Mouse (Mus musculus) CD4-positive, CD25-positive, alpha-beta regulatory T cell, adult 2 months (primary cell): Measurements from ENCODE around the gene Duox1.
A peak's percentile ranks its signal among the peaks of the same experiment; 100 is the strongest.

Experiments used
- DNase-seq: peaks from one replicate; pipeline ENCODE4 v3.0.0-alpha.2; 2012; ENCODE audit warnings: low read depth, low spot score

Duox1 gene

DNA sequence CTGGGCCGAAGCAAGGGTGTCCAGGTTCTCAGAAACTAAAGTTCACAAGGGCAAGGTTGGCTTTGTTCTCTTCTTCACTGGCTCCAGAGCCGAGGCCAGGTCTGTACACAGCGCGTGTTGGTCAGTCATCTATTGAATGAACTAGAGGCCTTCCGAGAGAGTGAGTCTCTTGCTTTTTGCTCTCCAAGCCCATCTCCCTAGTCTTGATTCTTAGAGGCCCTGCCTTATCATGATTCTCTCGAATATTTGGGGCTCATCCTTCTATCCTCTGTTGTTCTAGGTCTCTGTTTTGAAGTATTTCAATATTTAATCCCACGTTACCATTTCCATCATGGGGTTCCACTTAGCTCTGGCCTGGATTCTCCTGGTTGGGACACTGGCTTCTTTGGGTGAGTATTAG lies at the start of gene Duox1:
Gene Duox1, plus strand, starts transcription at position 301 of the 400 bp plus-strand sequence.
- no peak for DNase-seq

DNA sequence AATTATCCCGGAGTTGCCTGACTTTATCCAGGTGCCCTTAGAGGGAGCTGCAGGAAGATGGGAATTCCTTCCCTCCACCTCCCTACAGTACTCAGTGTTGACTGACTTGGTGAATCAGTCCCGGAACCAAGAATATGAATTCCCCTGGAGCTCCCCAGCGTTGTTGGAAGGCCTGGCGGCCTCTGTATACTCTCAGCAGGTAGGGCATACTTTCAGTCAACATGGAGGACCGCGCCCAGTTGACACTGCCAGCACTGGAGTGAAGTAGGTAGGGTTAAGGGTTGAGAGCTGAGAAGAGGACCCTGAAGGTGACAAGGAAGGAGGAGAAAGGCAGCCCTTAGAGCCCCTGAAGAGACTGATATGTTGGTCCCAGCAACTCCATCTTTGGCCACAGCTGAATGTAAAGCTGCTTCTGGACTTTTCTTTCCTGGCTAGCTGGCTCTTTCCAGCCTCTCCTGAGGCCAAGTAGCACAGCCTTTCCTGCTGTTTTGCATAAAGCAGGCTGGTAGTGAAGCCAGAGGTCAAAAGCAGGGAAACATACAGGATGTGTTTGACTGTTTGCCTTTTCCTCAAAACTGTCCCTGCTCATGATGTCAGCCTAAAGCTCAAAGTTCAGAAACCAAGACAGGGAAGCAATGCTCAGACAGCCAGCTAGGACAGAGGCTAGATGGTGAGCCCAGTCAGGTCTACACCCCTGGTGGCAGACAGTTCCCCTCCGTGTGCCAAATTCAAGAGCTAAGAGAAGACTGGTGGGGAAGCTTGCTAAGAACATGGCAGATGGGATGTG lies 48.9 kb upstream of the Duox1 start:
- no peak for DNase-seq

DNA sequence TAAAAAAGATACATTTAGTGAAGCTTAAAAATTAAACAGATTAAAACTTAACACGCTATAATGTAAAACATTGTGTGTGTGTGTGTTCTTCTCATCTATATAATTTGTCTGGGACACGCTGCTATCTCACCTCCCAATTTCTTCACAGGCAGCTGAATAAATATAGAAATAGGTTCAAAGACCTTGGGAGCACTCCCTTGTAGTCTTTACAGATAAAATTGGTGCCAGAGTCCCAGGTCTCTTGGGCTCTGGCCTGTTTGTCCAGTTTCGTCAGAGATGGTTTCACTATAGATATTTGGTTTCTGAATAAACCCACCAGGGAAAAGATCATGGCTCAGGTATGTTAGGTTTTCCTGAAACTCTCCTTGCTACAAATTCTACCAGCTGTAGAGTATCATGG lies 36.7 kb upstream of the Duox1 start:
- DNase-seq: no peak

DNA sequence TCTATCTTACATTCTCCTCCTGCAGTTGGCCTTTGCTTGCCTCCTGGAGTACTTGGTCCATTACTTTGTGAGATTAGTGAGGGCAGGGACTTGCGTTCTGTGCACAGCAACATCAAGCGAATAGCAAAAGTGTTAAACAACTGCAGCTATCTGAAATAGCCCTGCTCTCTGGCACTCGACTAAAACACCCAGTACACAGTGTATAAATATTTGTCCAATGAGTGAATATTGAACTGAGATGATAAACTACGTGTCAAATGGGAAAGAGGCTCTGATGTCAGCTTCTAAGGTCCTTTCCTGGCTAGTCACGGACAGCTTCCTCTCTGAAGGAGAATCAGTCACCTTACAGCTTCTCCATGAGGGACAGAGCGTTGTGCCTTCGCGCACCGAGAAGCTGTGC lies 31.4 kb upstream of the Duox1 start:
- DNase-seq: no peak

DNA sequence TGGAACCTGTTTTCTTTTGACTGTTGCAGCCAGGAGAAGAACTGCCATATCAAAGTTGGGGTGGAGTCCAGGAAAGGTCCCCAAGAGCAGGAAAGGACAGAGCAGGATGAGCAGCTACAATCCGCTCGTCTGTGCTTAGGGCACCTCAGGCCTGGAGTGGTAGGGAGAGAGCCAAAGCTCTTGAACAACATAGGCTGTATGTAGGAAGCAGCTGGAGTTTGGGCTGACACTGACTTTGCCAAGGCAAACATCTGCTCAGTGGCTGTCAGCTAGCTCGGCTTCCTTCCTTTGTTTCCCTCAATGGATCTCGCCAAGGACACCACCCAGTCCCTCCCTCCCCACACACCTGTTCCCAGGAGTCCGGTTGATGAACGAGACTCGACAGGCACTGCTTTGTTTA lies 29.3 kb upstream of the Duox1 start:
- DNase-seq: no peak

DNA sequence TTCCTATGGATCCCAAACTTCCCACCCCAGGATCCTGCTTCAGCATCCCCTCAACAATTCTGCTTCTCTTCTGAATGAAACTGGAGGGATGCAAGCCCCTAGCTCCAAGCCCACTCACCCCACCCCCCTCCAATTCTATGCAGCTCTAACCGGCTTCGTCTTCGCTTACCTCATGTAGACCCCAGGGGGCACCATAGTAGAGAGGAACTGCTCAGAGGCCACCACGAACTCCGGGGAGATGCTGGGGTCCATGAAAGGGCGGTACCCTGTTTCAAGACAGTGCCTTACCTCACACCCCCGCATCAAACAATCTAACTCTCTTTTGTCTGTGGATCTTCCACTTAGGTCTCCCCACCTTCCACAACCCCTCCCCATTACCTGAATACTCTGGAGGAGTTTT lies 20.6 kb upstream of the Duox1 start:
- DNase-seq: no peak

DNA sequence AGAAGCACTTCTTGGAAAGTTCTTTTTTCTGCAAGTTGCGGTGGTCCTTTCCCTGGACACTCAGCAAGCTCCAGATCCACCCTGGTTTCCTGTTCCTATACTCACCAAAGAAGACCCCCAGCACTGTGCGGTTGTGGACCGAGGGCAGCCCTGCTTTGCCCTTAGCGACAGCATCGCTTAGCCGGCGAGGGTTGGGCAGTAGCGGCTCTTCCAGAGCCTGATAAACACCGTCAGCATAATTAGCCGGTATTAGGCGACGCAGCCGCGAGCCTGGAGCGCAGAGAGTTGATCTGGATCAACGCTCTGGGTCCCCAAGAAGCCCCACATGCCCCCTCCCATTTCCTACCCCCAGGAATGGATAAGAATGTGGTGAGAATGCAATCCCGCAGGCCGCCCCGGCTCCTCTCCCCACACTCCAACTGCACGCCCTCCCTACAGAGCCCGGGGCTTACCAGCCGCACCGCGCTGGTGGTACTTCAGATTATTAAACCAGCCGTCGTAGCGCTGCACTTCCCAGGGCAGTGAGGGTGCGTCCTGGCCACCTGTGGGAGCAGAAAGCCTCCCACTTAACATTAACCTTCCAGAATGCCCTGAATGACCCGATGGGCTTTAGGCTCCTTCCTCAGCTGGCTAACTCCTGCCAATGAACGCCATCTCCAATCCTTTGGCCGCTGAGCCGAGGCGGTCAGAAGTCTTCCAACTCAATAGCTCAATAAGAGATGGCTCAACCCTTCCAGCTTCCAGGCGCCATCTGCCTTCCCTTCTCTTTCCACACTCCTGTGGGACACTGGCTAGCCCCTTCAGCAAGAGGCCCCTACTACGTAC lies 18.0 kb upstream of the Duox1 start:
- DNase-seq: no peak

DNA sequence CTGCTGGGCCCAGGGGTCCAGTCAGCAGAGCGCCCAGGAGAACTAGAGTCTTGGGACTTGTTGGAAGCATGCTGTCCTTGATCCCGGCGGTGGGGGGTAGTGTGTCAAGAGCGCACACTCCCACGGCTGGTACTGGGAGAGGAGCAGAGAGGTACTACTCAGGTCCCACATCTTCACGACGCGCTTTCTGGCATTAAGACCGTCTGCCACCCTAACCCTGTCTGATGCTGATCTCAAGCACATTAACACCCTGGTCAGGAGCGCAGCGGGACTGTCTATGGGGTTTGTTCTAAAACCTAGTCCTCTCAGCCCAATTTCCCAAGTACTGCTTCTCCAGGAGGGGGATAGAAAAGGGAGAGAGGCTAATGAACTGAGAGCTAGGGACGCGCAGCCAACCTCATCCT lies 17.4 kb upstream of the Duox1 start, which contains the start of gene Duox2:
Gene Duox2, minus strand, starts transcription at position 354 of the 404 bp plus-strand sequence.
- peak; percentile 21 for DNase-seq

DNA sequence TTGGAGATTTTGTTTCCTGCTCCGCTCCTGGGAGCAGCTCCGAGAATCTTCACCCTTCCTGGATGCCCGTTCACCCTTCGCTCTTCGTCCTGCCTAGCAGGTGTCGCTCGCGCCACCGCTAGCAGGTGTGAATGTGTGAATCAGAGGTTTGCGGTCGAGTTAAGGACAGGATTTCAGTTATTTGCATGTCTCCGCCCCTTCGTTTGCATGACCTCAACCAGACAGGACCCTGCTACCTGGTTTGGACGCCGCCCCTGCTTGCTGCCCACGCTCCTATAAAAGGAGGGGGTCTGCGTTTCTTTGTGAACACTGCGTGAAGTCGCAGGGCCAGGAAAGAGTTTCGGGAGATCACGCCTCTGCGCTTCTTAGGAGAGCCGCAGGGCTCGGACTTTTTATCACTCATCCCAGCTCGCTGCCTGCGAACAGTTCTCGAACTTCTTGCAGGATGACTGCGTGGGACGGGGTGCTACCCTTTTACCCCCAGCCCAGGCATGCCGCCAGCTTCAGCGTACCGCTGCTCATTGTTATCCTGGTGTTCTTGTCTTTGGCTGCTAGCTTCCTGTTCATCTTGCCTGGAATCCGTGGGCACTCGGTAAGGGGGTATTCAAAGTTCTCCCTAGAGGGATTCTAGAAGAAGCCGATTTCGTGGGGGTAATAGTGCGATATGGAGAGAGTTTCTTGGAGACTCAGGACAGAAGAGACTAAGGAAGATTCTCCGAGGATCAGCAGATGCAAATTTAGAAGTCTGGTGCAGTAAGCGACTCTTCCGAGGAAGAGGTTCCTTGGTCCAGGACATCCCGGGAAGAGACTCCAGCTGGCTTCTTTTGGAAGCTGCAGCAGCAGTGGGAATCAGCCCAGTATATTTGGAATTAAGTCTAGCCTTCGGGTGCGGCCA lies 16.6 kb upstream of the Duox1 start, which contains the start of gene Duoxa2:
Gene Duoxa2, plus strand, starts transcription at position 305 of the 895 bp plus-strand sequence.
- DNase-seq: peak; percentile 62

DNA sequence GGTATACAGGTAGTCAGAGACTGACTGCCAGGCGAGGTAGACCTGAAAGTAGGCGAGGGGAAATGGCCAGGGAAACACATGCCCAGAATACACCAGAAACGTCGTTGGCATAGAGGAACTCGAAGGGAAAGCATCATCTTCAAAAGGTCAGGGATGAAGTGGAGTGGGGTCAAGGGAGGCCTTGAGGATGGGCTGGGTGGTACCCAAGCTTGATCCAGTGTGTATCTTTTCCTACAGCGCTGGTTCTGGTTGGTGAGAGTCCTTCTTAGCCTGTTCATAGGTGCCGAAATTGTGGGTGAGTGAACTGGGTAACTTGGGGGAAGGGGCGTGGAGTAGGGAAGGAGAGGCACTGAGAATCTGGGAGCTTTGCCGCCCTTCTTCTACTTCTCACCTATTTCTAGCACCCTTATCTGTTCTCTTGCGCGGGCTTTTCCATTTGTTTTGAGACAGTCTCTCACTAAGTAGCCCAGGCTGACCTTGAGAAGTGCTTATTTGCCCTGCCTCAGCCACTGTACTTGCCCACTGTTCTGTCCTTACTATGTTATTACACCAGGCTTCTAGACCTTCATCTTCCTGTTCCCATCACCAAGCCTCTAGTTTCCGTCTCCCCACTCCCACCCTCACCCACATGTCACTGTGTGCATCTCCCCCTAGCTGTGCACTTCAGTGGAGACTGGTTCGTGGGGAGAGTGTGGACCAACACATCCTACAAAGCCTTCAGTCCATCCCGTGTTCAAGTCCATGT lies 15.4 kb upstream of the Duox1 start:
- peak; percentile 24 for DNase-seq

DNA sequence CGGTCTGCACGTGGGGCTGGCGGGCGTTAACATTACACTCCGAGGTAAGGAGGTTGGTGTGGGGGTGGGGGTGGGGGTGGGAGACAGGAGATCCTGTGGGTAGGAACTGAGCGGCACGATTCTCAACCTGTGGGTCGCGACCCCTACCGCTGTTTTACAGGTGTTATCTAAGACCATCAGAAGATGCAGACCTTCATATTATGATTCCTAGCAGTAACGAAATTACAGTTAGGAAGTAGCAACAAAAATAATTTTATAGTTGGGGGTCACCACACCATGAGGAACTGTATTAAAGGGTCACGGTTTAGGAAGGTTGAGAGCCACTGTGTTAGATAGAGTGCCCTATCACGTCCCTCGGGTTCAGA lies 14.8 kb upstream of the Duox1 start:
- DNase-seq: no peak

DNA sequence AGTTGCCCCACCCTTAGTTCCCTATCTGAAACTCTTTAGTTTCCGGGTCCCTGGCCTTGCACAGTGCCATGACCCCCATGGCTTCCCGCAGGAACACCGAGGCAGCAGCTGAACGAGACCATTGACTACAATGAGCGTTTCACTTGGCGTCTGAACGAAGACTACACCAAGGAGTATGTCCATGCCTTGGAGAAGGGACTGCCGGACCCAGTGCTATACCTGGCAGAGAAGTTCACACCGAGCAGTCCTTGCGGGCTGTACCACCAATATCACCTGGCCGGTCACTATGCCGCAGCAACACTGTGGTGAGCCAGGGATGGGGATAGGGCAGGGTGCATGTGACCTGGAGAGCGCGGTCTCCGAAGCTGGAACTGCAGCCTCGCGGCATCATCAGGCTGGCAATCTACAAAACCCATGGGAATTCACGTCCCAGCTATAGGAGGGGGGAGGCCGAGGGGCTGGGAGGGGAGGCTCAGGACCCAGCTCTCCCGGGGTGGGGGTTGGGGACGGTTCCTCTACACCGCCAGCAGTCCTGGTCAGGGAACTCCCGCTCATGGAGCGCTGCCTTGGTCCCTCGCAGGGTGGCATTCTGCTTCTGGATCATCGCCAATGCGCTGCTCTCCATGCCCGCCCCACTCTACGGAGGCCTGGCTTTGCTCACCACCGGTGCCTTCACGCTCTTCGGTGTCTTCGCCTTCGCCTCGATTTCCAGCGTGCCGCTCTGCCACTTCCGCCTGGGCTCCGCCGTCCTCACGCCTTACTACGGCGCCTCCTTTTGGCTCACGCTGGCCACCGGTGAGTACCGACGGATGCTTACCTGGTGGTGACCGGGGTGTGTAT lies 14.2 kb upstream of the Duox1 start:
- peak; percentile 70 for DNase-seq

DNA sequence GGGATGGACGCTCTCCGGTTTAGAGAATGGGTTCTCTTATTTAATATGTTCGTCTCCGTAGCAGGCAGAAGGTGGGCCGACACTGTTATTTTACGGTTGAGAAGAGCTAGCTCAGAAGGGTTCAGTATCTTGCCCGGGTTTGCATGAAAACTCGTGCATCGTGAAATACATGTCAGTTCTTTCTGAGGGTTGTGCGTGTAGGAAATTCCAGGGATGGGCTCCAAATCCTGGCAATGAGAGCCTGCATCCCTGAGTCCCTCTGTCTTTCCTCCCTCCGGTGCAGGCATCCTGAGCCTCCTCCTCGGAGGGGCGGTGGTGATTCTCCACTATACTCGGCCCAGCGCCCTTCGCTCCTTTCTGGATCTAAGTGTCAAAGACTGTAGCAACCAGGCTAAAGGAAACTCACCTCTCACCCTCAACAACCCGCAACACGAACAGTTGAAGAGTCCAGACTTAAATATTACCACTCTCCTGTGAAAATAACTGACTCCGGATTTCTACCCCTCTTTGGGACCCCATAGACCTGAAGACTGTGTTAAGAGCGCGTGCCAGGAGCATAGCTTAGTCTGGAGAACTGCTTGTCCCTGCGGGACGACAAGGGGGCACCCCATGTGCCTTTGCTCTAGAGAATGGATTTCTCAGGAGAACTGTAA lies 13.4 kb upstream of the Duox1 start:
- no peak for DNase-seq

DNA sequence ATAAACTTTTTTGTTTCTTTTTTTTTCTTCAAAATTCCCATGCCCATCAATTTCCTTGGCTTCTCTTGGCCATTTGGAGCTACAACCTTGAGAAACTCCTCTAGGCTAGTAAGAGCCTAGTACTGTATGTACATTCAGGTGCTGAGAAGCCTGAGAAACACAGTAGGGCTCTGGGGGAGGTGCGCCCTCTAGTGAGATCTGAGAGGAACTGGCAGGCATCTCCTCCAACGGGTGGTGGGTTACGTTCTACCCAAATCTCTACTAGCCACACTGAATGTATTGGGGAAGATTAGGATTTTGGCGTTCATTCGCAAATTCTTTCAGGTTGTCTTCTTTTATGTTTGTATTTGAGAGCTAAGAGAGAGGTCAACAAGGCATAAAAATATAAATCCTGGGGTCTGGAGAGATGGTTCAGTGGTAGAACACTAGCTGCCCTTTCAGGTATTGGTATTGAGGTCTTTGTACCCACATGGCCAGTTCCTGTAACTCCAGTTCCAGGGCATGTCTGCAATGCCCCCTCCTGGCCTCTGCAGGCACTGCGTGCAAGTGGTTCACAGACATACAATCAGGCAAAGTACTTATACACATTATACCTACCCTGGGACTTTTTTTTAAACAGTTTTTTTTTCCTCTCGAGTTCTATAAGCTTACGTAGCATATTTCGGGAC lies 12.8 kb upstream of the Duox1 start:
- peak; percentile 88 for DNase-seq

DNA sequence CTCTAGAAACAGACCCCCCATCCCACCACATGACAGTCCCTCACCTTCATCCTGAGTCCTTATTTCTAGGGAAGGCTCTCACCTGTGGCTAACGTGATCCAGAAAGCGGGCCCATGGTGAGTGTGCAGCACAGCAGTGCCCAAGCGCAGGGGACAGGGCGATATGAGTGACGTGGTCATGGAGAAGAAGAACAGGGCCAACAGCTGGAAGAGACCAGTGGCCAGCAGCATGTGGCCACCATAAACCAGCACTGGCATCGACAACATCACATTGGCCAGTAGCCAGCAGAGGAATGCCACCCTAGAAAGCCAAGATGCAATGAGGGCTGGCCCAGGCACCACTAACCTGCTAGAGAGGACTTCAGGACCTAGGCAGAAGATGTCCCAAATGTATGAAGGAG lies 10.9 kb upstream of the Duox1 start:
- DNase-seq: no peak

DNA sequence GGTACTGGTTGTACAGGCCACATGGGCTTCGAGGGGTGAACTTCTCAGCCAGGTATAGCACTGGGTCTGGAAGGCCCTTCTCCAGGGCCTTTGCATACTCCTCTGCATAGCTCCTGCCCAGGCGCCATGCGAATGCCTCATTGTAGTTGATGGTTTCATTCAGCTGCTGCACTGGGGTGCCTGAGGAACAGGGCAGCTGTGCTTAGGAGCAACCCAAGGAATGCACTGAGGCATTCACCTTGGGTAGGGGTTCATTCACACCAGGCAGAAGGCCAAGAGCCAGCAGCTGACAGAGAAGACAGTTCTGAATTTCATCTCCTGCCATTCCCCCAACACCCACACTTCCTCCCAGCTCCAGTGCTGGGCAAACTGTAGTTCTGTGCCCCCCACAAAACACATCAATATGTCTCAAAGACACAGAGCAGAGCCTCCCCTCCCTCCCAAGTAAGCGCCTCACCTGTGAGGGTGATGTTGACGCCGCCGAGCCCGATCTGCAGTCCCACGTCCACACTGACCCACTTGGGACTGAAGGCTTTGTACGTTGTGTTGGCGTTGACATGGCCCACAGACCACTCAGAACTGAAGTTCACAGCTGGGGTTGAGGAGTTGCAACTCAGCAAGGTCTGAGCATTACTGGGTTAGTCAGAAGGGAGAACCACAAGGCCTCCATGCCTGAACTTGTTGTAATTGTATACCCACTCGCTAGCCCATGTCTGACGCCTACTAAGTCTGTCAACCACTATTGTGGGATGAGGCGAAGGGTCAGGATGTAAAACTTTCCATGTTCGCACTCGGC lies 10.2 kb upstream of the Duox1 start:
- DNase-seq: no peak

DNA sequence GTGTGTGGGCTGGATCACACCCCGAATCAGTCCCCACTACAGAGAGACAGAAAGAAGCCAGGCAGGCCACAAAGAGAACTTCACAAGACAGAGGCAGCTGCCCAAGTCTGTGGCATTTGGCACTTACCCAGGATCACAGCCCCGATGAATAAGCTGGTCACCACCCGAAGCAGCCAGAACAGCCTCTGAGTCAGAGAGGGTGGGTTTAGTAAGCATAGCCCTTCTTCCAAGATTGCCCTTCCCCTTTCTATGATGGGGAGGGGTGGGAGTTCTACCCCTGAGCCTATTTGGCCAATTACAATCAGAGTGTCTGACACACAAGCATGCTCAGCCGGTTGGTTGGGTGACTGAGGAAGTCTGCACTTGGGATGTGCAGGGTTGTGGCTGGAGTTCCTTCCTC lies 9.3 kb upstream of the Duox1 start:
- no peak for DNase-seq

DNA sequence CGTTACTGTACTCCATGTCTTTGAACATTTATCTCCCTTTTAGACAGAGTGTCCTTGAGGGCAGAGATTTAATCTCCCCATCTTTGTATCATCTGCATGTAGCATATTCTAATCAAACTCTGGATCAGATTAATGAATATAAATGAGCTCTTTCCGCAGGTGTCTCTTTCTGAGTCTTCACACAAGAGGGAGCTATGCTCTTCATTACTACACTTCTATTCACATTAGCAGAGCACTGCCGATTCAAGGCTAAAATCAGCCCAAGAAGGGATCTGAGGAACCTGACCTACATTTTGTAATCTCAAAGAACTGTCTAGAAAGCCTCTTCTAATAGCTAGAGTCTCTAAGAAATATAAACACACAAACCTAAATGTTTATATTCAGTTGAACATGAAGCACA lies 5.8 kb upstream of the Duox1 start:
- no peak for DNase-seq
